Mouse (Mus musculus): ENCODE results near the gene Olfr1056. TPM values are rescaled to one million over a fixed set of nuclear protein-coding genes. Genes with fewer than 3 reads are reported as not detected.
"Not testable (repeated sequence)": the region's sequence is repeated elsewhere in the genome, so short reads cannot be mapped to it uniquely, and the experiment has no call there.

Gene Olfr1056
- total RNA-seq (2014; rRNA removed): not detected in 2 replicates
- polyA plus RNA-seq (2012; rRNA removed): not detected in 2 replicates

DNA sequence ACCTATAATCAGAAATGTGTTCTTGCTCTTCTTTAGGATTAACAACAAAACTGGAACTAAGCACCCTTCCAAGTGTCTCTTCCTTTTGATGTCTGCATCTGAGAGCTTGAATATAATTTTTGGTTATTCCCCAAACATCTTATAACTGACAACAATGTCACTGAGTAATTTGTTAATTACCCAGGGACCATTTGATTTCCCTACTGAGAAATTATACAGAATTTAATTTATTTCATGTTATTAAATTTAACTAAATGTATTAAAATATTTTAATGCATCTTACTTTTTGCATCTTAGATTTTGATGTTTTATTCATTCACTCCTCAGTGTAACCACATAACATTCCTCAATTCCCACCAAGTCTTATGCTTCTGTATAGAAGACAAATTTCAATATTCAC, at the start of gene Olfr1056:
Gene Olfr1056 (minus strand): TSS at position 101 of the 400 bp plus-strand sequence.
- Histone ChIP-seq H3K27me3 (ENCODE audit: control insufficient read depth, insufficient read depth, low read length) (no peaks in the 10 kb centered on the region), H3K4me1 (ENCODE audit: control insufficient read depth, insufficient read depth, low read length) (no peaks in the 10 kb centered on the region)

DNA sequence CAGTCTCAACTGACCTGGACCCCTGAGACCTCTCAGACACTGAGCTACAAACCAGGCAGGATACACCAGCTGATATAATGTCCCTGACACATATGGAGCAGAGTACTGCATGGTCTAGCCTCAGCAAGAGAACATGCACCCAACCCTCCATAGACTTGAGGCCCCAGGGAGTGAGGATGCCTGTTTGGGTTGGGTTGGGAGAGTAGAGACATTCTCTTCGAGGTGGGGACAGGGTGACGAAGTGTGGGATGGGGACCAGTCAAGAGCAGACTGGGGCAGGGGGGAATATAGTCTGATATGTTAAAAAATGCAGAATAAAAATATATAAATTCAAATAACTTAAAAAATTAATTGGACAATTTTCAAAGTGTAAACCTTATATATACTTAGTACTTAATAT, 32.8 kb upstream of the Olfr1056 start:
- TF ChIP-seq CTCF (IDR thresholded peaks at IDR 0.05; ENCODE audit: low read depth, low read length) (no peak), POLR2A (IDR thresholded peaks at IDR 0.05; ENCODE audit: extremely low read depth, insufficient read depth, low read length) (no peak)

More for the DNA sequence above, at the start of gene Olfr1056:
- Histone ChIP-seq H3K9ac (ENCODE audit: low read depth, low read length) (no peak within 1 kb of the TSS), H3K4me3 (ENCODE audit: insufficient read depth, low read depth, low read length) (no peak within 1 kb of the TSS), H3K27ac (replicated peaks; ENCODE audit: insufficient read depth, low read depth, low read length) (no peak within 1 kb of the TSS), H3K79me2 (ENCODE audit: control insufficient read depth, insufficient read depth, low read length) (no peaks in the 10 kb centered on the region), H3K36me3 (ENCODE audit: control insufficient read depth, insufficient read depth, low read length) (no peaks in the 10 kb centered on the region)
- TF ChIP-seq POLR2A (IDR thresholded peaks at IDR 0.05; ENCODE audit: extremely low read depth, insufficient read depth, low read length) (no peak), CTCF (IDR thresholded peaks at IDR 0.05; ENCODE audit: low read depth, low read length) (no peak)
- no peak for DNase-seq (ENCODE audit: extremely low read depth, low read depth, low spot score)

GRCm38 (mm10) chr2:86388461-86388860, 26.2 kb upstream of the Olfr1056 start, which contains the start of gene Olfr1058:
TSS of gene Olfr1058 (minus strand) at chr2:86388561.
- H3K9ac ChIP-seq (ENCODE audit: low read depth, low read length); H3K27me3 ChIP-seq (ENCODE audit: control insufficient read depth, insufficient read depth, low read length): not testable (repeated sequence)

More for the DNA sequence above, 32.8 kb upstream of the Olfr1056 start:
- Histone ChIP-seq H3K4me1 (ENCODE audit: control insufficient read depth, insufficient read depth, low read length) (no peaks in the 10 kb centered on the region), H3K27ac (replicated peaks; ENCODE audit: insufficient read depth, low read depth, low read length) (no peak overlapping the region), H3K79me2 (ENCODE audit: control insufficient read depth, insufficient read depth, low read length) (no peaks in the 10 kb centered on the region), H3K9ac (ENCODE audit: low read depth, low read length) (no peak overlapping the region), H3K36me3 (ENCODE audit: control insufficient read depth, insufficient read depth, low read length) (no peaks in the 10 kb centered on the region), H3K27me3 (ENCODE audit: control insufficient read depth, insufficient read depth, low read length) (no peaks in the 10 kb centered on the region), H3K4me3 (ENCODE audit: insufficient read depth, low read depth, low read length) (no peak overlapping the region)
- 81% methylated on average over 2 of the region's 2 CpGs for WGBS
- no peak for DNase-seq (ENCODE audit: extremely low read depth, low read depth, low spot score)

DNA sequence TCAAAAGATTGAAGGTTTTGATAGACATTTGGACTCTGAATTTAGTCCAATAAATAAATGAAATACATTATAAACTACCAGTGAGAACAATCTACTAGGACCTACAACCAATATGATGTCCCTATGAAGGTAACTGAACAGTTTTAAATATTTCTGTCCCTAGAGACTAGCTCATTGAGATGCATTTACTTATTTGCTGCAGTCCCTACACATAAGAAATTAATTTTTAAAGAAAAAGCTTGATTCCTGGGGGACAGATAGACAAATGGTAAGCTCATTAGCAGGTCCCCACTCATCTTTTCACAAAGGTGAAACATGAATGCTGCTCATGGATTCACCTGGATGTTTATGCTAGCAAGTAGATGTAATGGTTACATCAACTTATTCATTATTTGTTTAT, 16.0 kb upstream of the Olfr1056 start, which contains the start of gene Olfr1057:
Gene Olfr1057 (minus strand): TSS at position 101 of the 400 bp plus-strand sequence.
- no peak for TF ChIP-seq POLR2A (IDR thresholded peaks at IDR 0.05; ENCODE audit: extremely low read depth, insufficient read depth, low read length)
- no peak for TF ChIP-seq CTCF (IDR thresholded peaks at IDR 0.05; ENCODE audit: low read depth, low read length)
- DNase-seq (ENCODE audit: extremely low read depth, low read depth, low spot score): no peak
- Histone ChIP-seq H3K9ac (ENCODE audit: low read depth, low read length) (no peak within 1 kb of the TSS), H3K27me3 (ENCODE audit: control insufficient read depth, insufficient read depth, low read length) (no peaks in the 10 kb centered on the region), H3K27ac (replicated peaks; ENCODE audit: insufficient read depth, low read depth, low read length) (no peak within 1 kb of the TSS), H3K79me2 (ENCODE audit: control insufficient read depth, insufficient read depth, low read length) (no peaks in the 10 kb centered on the region), H3K4me1 (ENCODE audit: control insufficient read depth, insufficient read depth, low read length) (no peaks in the 10 kb centered on the region), H3K4me3 (ENCODE audit: insufficient read depth, low read depth, low read length) (no peak within 1 kb of the TSS), H3K36me3 (ENCODE audit: control insufficient read depth, insufficient read depth, low read length) (no peaks in the 10 kb centered on the region)

More at GRCm38 (mm10) chr2:86388461-86388860, 26.2 kb upstream of the Olfr1056 start, which contains the start of gene Olfr1058:
- not testable (repeated sequence) for DNase-seq (ENCODE audit: extremely low read depth, low read depth, low spot score); H3K27ac ChIP-seq (replicated peaks; ENCODE audit: insufficient read depth, low read depth, low read length); H3K4me3 ChIP-seq (ENCODE audit: insufficient read depth, low read depth, low read length); H3K79me2 ChIP-seq (ENCODE audit: control insufficient read depth, insufficient read depth, low read length); H3K36me3 ChIP-seq (ENCODE audit: control insufficient read depth, insufficient read depth, low read length); H3K4me1 ChIP-seq (ENCODE audit: control insufficient read depth, insufficient read depth, low read length)

GRCm38 (mm10) chr2:86366342-86366741, 4.1 kb upstream of the Olfr1056 start:
- H3K9ac ChIP-seq (ENCODE audit: low read depth, low read length); H3K4me1 ChIP-seq (ENCODE audit: control insufficient read depth, insufficient read depth, low read length); H3K36me3 ChIP-seq (ENCODE audit: control insufficient read depth, insufficient read depth, low read length); DNase-seq (ENCODE audit: extremely low read depth, low read depth, low spot score); H3K4me3 ChIP-seq (ENCODE audit: insufficient read depth, low read depth, low read length); H3K27ac ChIP-seq (replicated peaks; ENCODE audit: insufficient read depth, low read depth, low read length); H3K27me3 ChIP-seq (ENCODE audit: control insufficient read depth, insufficient read depth, low read length); H3K79me2 ChIP-seq (ENCODE audit: control insufficient read depth, insufficient read depth, low read length): not testable (repeated sequence)
- WGBS: 94% methylated on average over 2 of the region's 6 CpGs

GRCm38 (mm10) chr2:86351751-86352150, 10.5 kb downstream of the Olfr1056 start:
- H3K27ac ChIP-seq (replicated peaks; ENCODE audit: insufficient read depth, low read depth, low read length); H3K4me1 ChIP-seq (ENCODE audit: control insufficient read depth, insufficient read depth, low read length); H3K4me3 ChIP-seq (ENCODE audit: insufficient read depth, low read depth, low read length); H3K9ac ChIP-seq (ENCODE audit: low read depth, low read length); DNase-seq (ENCODE audit: extremely low read depth, low read depth, low spot score); H3K79me2 ChIP-seq (ENCODE audit: control insufficient read depth, insufficient read depth, low read length); H3K27me3 ChIP-seq (ENCODE audit: control insufficient read depth, insufficient read depth, low read length); H3K36me3 ChIP-seq (ENCODE audit: control insufficient read depth, insufficient read depth, low read length): not testable (repeated sequence)
- WGBS: 100% methylated on average over 1 of the region's 1 CpGs

Data from liver, adult 2 months (tissue).